Mouse (Mus musculus): ENCODE data around the gene Wdr44. TPM values are rescaled to one million over a fixed set of nuclear protein-coding genes. Genes with fewer than 3 reads are reported as not detected.
A peak's percentile ranks its signal among the peaks of the same experiment; 100 is the strongest.
"Not testable (repeated sequence)": the region's sequence is repeated elsewhere in the genome, so short reads cannot be mapped to it uniquely, and the experiment has no call there.

Gene Wdr44
- 10 to 100 TPM in 1 of 2 experiments, 1 to 10 TPM in 1; 9.7 to 10.4 TPM for total RNA-seq (2021)

GRCm38 (mm10) chrX:23692722-23693442, at the start of gene Wdr44:
TSS of gene Wdr44 (plus strand) at chrX:23693051.
- intact Hi-C loops (cut with DNase I) = no loop called here
- DNase-seq (ENCODE audit: low spot score) = peak; percentile 91

- DNase-seq (ENCODE audit: low spot score) = no peak
- intact Hi-C loops (cut with DNase I) = no loop called here
These were observed 44.5 kb upstream of the Wdr44 start for GRCm38 (mm10) chrX:23648371-23648770.

GRCm38 (mm10) chrX:23662216-23662615, 30.6 kb upstream of the Wdr44 start:
- intact Hi-C loops (cut with DNase I) = no loop called here
- no peak for DNase-seq (ENCODE audit: low spot score)

GRCm38 (mm10) chrX:23673193-23673592, 19.7 kb upstream of the Wdr44 start:
- DNase-seq (ENCODE audit: low spot score) = no peak
- intact Hi-C loops (cut with DNase I) = no loop called here

- no peak for DNase-seq (ENCODE audit: low spot score)
- intact Hi-C loops (cut with DNase I) = no loop called here
These were observed 17.4 kb upstream of the Wdr44 start for GRCm38 (mm10) chrX:23675450-23675849.

- intact Hi-C loops (cut with DNase I) = no loop called here
- DNase-seq (ENCODE audit: low spot score) = no peak
These were observed 16.3 kb upstream of the Wdr44 start for GRCm38 (mm10) chrX:23676583-23676982.

GRCm38 (mm10) chrX:23677511-23677910, 15.3 kb upstream of the Wdr44 start:
- intact Hi-C loops (cut with DNase I) = no loop called here
- DNase-seq (ENCODE audit: low spot score) = no peak

GRCm38 (mm10) chrX:23692336-23692721, 522 bp upstream of the Wdr44 start:
- DNase-seq (ENCODE audit: low spot score) = no peak
- intact Hi-C loops (cut with DNase I) = no loop called here

- DNase-seq (ENCODE audit: low spot score) = no peak
- intact Hi-C loops (cut with DNase I) = no loop called here
These were observed 871 bp downstream of the Wdr44 start for GRCm38 (mm10) chrX:23693443-23694400.

- no peak for DNase-seq (ENCODE audit: low spot score)
- intact Hi-C loops (cut with DNase I) = no loop called here
These were observed 1.7 kb downstream of the Wdr44 start for GRCm38 (mm10) chrX:23694588-23694987.

GRCm38 (mm10) chrX:23695109-23695508, 2.3 kb downstream of the Wdr44 start:
- intact Hi-C loops (cut with DNase I) = no loop called here
- DNase-seq (ENCODE audit: low spot score) = no peak

GRCm38 (mm10) chrX:23697346-23697745, 4.5 kb downstream of the Wdr44 start:
- no peak for DNase-seq (ENCODE audit: low spot score)
- intact Hi-C loops (cut with DNase I) = no loop called here

GRCm38 (mm10) chrX:23699023-23699422, 6.2 kb downstream of the Wdr44 start:
- intact Hi-C loops (cut with DNase I) = no loop called here

GRCm38 (mm10) chrX:23717247-23717646, 24.4 kb downstream of the Wdr44 start:
- intact Hi-C loops (cut with DNase I) = no loop called here
- no peak for DNase-seq (ENCODE audit: low spot score)

More at GRCm38 (mm10) chrX:23699023-23699422, 6.2 kb downstream of the Wdr44 start:
- DNase-seq (ENCODE audit: low spot score) = no peak

- no peak for DNase-seq (ENCODE audit: low spot score)
- intact Hi-C loops (cut with DNase I) = no loop called here
These were observed 34.6 kb downstream of the Wdr44 start for GRCm38 (mm10) chrX:23727463-23727862.

GRCm38 (mm10) chrX:23754671-23755070, 61.8 kb downstream of the Wdr44 start:
- intact Hi-C loops (cut with DNase I) = no loop called here
- no peak for DNase-seq (ENCODE audit: low spot score)

GRCm38 (mm10) chrX:23767849-23768248, 75.0 kb downstream of the Wdr44 start:
- intact Hi-C loops (cut with DNase I) = no loop called here
- no peak for DNase-seq (ENCODE audit: low spot score)

- intact Hi-C loops (cut with DNase I) = no loop called here
- no peak for DNase-seq (ENCODE audit: low spot score)
These were observed 114.3 kb downstream of the Wdr44 start for GRCm38 (mm10) chrX:23807125-23807524.

GRCm38 (mm10) chrX:23810365-23810764, 117.5 kb downstream of the Wdr44 start:
- DNase-seq (ENCODE audit: low spot score) = no peak
- intact Hi-C loops (cut with DNase I) = no loop called here

GRCm38 (mm10) chrX:23813287-23813686, 120.4 kb downstream of the Wdr44 start:
- intact Hi-C loops (cut with DNase I); DNase-seq (ENCODE audit: low spot score): not testable (repeated sequence)

- intact Hi-C loops (cut with DNase I) = not testable (repeated sequence)
These were observed 130.0 kb downstream of the Wdr44 start for GRCm38 (mm10) chrX:23822885-23823284.

More at GRCm38 (mm10) chrX:23822885-23823284, 130.0 kb downstream of the Wdr44 start:
- DNase-seq (ENCODE audit: low spot score) = not testable (repeated sequence)
